Mouse (Mus musculus) brain, embryonic 14.5 days (tissue): ENCODE measurements around the gene Hist2h3c1.

Source experiments
- CTCF ChIP-seq: fragments of 200-500 bp; IDR thresholded peaks from 2 replicates; pipeline ENCODE4 v1.5.1; 2012; ENCODE audit warnings: inconsistent platforms, mild to moderate bottlenecking, moderate library complexity, borderline replicate concordance; ENCODE audit not compliant: insufficient read depth, insufficient read length; ENCODE audit errors: extremely low read depth
- POLR2A ChIP-seq: fragments of 200-500 bp; IDR thresholded peaks from 2 replicates; pipeline ENCODE4 v1.6.1; 2012; ENCODE audit warnings: mild to moderate bottlenecking, inconsistent platforms, borderline replicate concordance; ENCODE audit not compliant: poor library complexity, insufficient read depth, insufficient read length, severe bottlenecking; ENCODE audit errors: extremely low read depth

GRCm38 (mm10) chr3:96225421-96225820 is 21.1 kb upstream of the Hist2h3c1 start:
- TF ChIP-seq POLR2A (no peak), CTCF (no peak)
